Mouse (Mus musculus): ENCODE measurements around the gene Cd300lb. TPM values are rescaled to one million over a fixed set of nuclear protein-coding genes. Genes with fewer than 3 reads are reported as not detected.

The Cd300lb gene
- polyA plus RNA-seq (2017; shearing (Covaris generic)), result not detected

GRCm38 (mm10) chr11:114934144-114934543 lies at the start of gene Cd300lb:
TSS of gene Cd300lb (minus strand) at chr11:114934386.

GRCm38 (mm10) chr11:114968752-114969207 lies 34.6 kb upstream of the Cd300lb start, which contains the start of gene Cd300c:
TSS of gene Cd300c (minus strand) at chr11:114969157.

GRCm38 (mm10) chr11:114889991-114890518 lies 44.1 kb downstream of the Cd300lb start, which contains the start of gene Cd300a:
TSS of gene Cd300a (plus strand) at chr11:114890041.

Other genes with a start within 250 kb of the Cd300lb start
- gene Dnaic2, start 207.0 kb downstream of the Cd300lb start, polyA plus RNA-seq (2017; shearing (Covaris generic)), result not detected
- gene Kif19a, start 169.0 kb downstream of the Cd300lb start, polyA plus RNA-seq (2017; shearing (Covaris generic)), result not detected
- gene Btbd17, start 138.4 kb downstream of the Cd300lb start, polyA plus RNA-seq (2017; shearing (Covaris generic)), result not detected
- not detected for gene Gpr142, start 135.5 kb downstream of the Cd300lb start, polyA plus RNA-seq (2017; shearing (Covaris generic))
- not detected for gene Gprc5c, start 83.2 kb downstream of the Cd300lb start, polyA plus RNA-seq (2017; shearing (Covaris generic))
- 0.07 TPM for gene Cd300a, start 44.3 kb downstream of the Cd300lb start, polyA plus RNA-seq (2017; shearing (Covaris generic))
- not detected for gene Cd300c, start 34.8 kb upstream of the Cd300lb start, polyA plus RNA-seq (2017; shearing (Covaris generic))
- gene Cd300ld, start 55.5 kb upstream of the Cd300lb start, polyA plus RNA-seq (2017; shearing (Covaris generic)), result not detected
- gene Cd300c2, start 67.5 kb upstream of the Cd300lb start, polyA plus RNA-seq (2017; shearing (Covaris generic)), result not detected
- gene Cd300ld2, start 81.8 kb upstream of the Cd300lb start, polyA plus RNA-seq (2017; shearing (Covaris generic)), result not detected
- not detected for gene Cd300ld4, start 92.6 kb upstream of the Cd300lb start, polyA plus RNA-seq (2017; shearing (Covaris generic))
- not detected for gene Cd300ld5, start 103.4 kb upstream of the Cd300lb start, polyA plus RNA-seq (2017; shearing (Covaris generic))
- not detected for gene Cd300ld3, start 114.0 kb upstream of the Cd300lb start, polyA plus RNA-seq (2017; shearing (Covaris generic))
- not detected for gene Cd300e, start 127.8 kb upstream of the Cd300lb start, polyA plus RNA-seq (2017; shearing (Covaris generic))
- gene Rab37, start 157.0 kb upstream of the Cd300lb start, polyA plus RNA-seq (2017; shearing (Covaris generic)), result 45.1 TPM
- 0.29 TPM for gene Cd300lf, start 199.6 kb upstream of the Cd300lb start, polyA plus RNA-seq (2017; shearing (Covaris generic))
- gene Slc9a3r1, start 229.0 kb upstream of the Cd300lb start, polyA plus RNA-seq (2017; shearing (Covaris generic)), result 167 TPM